Mouse (Mus musculus) megakaryocyte, embryonic 14.5 days (primary cell): Measurements from ENCODE around the gene Atp13a2.

Experiments used
- FLI1 ChIP-seq: IDR thresholded peaks from 2 replicates; pipeline ENCODE4 v1.6.1; 2012; ENCODE audit warnings: low read length, inconsistent platforms, mixed read lengths
- GATA1 ChIP-seq: IDR thresholded peaks from 3 replicates; pipeline ENCODE4 v1.6.1; 2012; ENCODE audit warnings: mixed read lengths, low read length, inconsistent platforms, borderline replicate concordance

DNA sequence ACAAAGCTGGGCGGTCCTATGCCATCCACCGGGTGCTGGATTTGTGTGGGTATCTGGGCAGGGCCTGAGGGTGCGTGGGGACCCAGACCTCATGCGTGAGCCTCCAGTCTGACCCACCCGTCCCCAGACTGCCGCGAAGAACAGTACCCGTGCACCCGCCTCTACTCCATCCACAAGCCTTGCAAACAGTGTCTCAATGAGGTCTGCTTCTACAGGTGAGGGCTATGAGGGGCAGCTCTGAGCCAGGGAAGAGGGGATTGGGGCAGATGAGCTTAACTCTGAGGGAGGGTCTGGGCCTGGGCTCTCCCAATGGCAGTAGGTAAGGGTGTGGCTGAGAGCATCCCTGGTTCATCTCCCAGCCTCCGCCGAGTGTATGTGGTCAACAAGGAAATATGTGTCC is 28.2 kb downstream of the Atp13a2 start:
- TF ChIP-seq GATA1 (no peak), FLI1 (no peak)
